Mouse (Mus musculus): ENCODE measurements around the gene Hsf4.

DNA sequence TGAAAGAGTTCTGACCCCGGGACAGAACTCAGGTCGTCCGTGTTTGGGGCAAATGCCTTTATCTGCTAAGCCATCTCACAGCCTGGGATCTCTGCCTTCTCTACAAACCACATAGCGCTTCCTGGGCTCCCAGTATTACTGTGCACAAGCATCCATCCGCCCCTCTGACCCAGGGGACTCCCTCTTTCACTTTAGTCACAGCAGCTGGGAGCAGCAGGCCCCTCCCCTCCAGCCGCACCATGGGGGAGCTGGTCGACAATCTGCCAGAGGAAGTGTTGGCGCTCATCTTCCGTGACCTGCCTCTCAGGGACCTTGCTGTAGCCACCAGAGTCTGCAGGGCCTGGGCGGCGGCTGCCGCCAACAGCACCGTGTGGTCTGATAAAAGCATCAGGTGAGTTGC, 2.8 kb upstream of the Hsf4 start:
- TF ChIP-seq CTCF (IDR thresholded peaks at IDR 0.05; ENCODE audit: extremely low read depth, insufficient read depth, low read length) (no peak), POLR2A (IDR thresholded peaks at IDR 0.05; ENCODE audit: extremely low read depth, insufficient read depth, low read length) (no peak)

Measured in cortical plate, adult 2 months (tissue).